Mouse (Mus musculus) cortical plate, adult 2 months (tissue): ENCODE measurements around the gene Slc7a10. TPM values are rescaled to one million over a fixed set of nuclear protein-coding genes. Genes with fewer than 3 reads are reported as not detected.

Experiments
- H3K27ac ChIP-seq: fragments of 200-500 bp; 2 replicates; pipeline ENCODE4 v1.5.1; 2012; ENCODE audit warnings: low read length, control low read depth, inconsistent platforms; ENCODE audit not compliant: insufficient read depth
- H3K4me1 ChIP-seq: fragments of 200-500 bp; 2 replicates; pipeline ENCODE4 v1.6.1; 2011; ENCODE audit warnings: low read length; ENCODE audit not compliant: control insufficient read depth, insufficient read depth
- H3K4me3 ChIP-seq: fragments of 200-500 bp; 2 replicates; pipeline ENCODE4 v1.5.1; 2011; ENCODE audit warnings: mild to moderate bottlenecking, low read length, control low read depth; ENCODE audit not compliant: insufficient read depth
- CTCF ChIP-seq: fragments of 200-500 bp; IDR thresholded peaks from 2 replicates; pipeline ENCODE4 v1.5.1; 2011; ENCODE audit warnings: mild to moderate bottlenecking, control low read depth, low read length; ENCODE audit not compliant: insufficient read depth; ENCODE audit errors: extremely low read depth
- POLR2A ChIP-seq: fragments of 200-500 bp; IDR thresholded peaks from 2 replicates; pipeline ENCODE4 v1.6.1; 2011; ENCODE audit warnings: mild to moderate bottlenecking, low read length, control low read depth; ENCODE audit not compliant: insufficient read depth; ENCODE audit errors: extremely low read depth
- polyA plus RNA-seq: library from polyadenylated mRNA; depleted of rRNA; stranded (reverse); fragments of >200 nt; gene quantifications from 2 replicates; pipeline ENCODE4 v1.2.3, GENCODE M21; 2012

The Slc7a10 gene
- polyA plus RNA-seq, 1 experiment: 59.3 TPM

DNA sequence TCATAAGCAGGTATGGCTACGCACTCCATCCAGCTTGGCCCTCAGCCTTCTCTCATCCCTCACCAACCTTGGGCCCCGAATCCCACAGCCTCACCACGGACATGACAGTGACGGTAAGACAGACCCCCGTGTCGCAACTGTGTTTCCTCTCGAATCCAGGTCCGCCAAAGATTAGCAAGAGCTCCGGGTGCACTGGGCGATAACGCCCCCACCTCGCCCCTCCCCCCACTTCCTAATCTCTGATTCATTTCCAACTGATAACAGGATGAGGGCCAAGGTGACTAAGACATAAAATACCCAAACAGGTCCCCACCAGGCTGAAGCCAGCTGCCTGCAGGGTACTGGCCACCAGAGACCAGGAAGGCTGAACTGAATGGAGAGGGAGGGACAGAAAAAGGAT lies 31.7 kb upstream of the Slc7a10 start:
- TF ChIP-seq CTCF (no peak), POLR2A (no peak)
- H3K27ac ChIP-seq: no peak overlapping the region
- H3K4me1 ChIP-seq: no peaks in the 10 kb centered on the region
- no peak overlapping the region for H3K4me3 ChIP-seq

- TF ChIP-seq POLR2A: no peak
- no peak for TF ChIP-seq CTCF
- H3K27ac ChIP-seq: no peak overlapping the region
- no peaks in the 10 kb centered on the region for H3K4me1 ChIP-seq
- no peak overlapping the region for H3K4me3 ChIP-seq
These were observed 29.4 kb upstream of the Slc7a10 start for GRCm38 (mm10) chr7:35156561-35157477.

- no peak overlapping the region for H3K27ac ChIP-seq
- TF ChIP-seq CTCF (no peak), POLR2A (no peak)
- H3K4me1 ChIP-seq: no peaks in the 10 kb centered on the region
- no peak overlapping the region for H3K4me3 ChIP-seq
These were observed 28.7 kb upstream of the Slc7a10 start for GRCm38 (mm10) chr7:35157512-35157911.

- Histone ChIP-seq H3K4me1 (no peaks in the 10 kb centered on the region), H3K4me3 (no peak overlapping the region), H3K27ac (no peak overlapping the region)
- TF ChIP-seq POLR2A (no peak), CTCF (no peak)
These were observed 23.7 kb upstream of the Slc7a10 start for GRCm38 (mm10) chr7:35162443-35162842.

DNA sequence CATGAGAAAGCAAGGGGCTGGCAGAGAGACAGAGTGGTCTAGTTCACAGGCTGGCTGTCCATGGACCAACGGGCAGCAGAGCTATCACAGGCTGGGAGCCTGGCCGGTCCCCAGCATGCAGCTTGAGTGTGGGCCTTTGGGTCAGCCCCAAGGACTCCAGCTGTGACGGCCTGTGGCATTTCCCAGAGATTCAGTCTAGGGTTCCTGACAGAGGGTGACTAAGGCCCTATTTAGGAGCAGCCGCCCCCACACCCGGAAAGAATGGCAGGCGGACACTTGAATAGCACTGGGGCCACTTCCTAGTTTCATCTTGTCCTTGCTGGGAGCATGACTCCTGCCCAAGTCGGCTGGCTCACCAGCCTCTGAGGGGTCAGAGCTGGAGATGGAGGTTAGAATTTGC lies 22.6 kb upstream of the Slc7a10 start:
- H3K27ac ChIP-seq: no peak overlapping the region
- TF ChIP-seq CTCF: no peak
- no peak for TF ChIP-seq POLR2A
- H3K4me1 ChIP-seq: no peaks in the 10 kb centered on the region
- H3K4me3 ChIP-seq: no peak overlapping the region

GRCm38 (mm10) chr7:35164131-35164530 lies 22.1 kb upstream of the Slc7a10 start:
- H3K4me1 ChIP-seq: no peaks in the 10 kb centered on the region
- no peak for TF ChIP-seq POLR2A
- H3K27ac ChIP-seq: no peak overlapping the region
- H3K4me3 ChIP-seq: no peak overlapping the region

- H3K4me3 ChIP-seq: no peak overlapping the region
- no peak overlapping the region for H3K27ac ChIP-seq
- H3K4me1 ChIP-seq: no peaks in the 10 kb centered on the region
- no peak for TF ChIP-seq POLR2A
- no peak for TF ChIP-seq CTCF
These were observed 19.2 kb upstream of the Slc7a10 start for GRCm38 (mm10) chr7:35166988-35167387.

GRCm38 (mm10) chr7:35167925-35168324 lies 18.3 kb upstream of the Slc7a10 start:
- no peak overlapping the region for H3K27ac ChIP-seq
- TF ChIP-seq CTCF: no peak
- TF ChIP-seq POLR2A: no peak

DNA sequence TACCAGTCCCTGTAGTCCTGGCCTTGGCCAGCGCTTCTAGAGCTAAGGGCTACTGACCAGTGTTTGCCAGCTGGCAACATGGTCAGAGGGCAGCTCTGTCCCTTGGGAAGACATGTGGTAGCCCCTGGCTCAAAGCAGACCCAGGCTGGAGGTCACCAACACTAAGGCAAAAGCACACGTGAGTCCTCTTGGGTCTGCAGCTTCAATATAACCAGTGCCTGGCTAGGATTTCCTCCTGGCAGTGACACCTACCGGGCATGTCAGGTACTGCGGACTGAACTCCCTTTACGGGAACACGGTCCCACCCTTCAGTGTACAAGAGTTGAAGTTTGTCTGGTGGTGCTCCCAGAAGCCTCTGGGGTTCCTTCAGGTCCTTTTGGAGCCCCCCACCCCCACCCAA lies 16.8 kb upstream of the Slc7a10 start:
- TF ChIP-seq POLR2A: no peak
- TF ChIP-seq CTCF: peak; percentile 89
- no peaks in the 10 kb centered on the region for H3K4me1 ChIP-seq
- no peak overlapping the region for H3K4me3 ChIP-seq
- H3K27ac ChIP-seq: no peak overlapping the region

More at GRCm38 (mm10) chr7:35167925-35168324, 18.3 kb upstream of the Slc7a10 start:
- Histone ChIP-seq H3K4me1 (no peaks in the 10 kb centered on the region), H3K4me3 (no peak overlapping the region)

DNA sequence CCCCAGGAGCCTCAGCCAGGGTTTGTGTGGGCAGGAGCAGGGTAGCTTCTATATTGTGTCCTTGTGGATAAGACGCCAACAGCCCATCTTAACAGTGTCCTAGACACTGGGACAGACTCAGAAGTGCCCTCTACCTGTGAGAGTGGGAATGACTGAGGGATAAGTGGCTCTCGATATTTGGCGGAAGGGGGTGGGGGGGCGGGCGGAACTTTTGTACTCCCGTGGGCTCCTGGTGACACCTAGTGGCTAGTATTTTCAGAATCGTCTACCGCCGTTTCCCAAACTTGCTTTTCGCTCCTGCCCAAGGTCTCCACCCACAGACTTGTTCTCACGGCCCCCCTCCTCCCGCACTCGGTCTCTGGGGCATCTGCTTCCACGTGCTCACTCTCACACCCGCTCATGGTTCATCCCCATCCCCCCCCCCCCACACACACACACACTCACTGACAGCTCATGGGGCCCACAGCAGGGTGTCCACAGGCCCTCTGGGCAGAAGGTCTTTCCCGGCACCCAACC lies 14.3 kb upstream of the Slc7a10 start:
- no peak overlapping the region for H3K27ac ChIP-seq
- TF ChIP-seq POLR2A (no peak), CTCF (peak; percentile 62)
- no peaks in the 10 kb centered on the region for H3K4me1 ChIP-seq
- H3K4me3 ChIP-seq: no peak overlapping the region
